Comparison of ENCODE assay signal across 8 mouse cellular contexts in the genomic region with DNA sequence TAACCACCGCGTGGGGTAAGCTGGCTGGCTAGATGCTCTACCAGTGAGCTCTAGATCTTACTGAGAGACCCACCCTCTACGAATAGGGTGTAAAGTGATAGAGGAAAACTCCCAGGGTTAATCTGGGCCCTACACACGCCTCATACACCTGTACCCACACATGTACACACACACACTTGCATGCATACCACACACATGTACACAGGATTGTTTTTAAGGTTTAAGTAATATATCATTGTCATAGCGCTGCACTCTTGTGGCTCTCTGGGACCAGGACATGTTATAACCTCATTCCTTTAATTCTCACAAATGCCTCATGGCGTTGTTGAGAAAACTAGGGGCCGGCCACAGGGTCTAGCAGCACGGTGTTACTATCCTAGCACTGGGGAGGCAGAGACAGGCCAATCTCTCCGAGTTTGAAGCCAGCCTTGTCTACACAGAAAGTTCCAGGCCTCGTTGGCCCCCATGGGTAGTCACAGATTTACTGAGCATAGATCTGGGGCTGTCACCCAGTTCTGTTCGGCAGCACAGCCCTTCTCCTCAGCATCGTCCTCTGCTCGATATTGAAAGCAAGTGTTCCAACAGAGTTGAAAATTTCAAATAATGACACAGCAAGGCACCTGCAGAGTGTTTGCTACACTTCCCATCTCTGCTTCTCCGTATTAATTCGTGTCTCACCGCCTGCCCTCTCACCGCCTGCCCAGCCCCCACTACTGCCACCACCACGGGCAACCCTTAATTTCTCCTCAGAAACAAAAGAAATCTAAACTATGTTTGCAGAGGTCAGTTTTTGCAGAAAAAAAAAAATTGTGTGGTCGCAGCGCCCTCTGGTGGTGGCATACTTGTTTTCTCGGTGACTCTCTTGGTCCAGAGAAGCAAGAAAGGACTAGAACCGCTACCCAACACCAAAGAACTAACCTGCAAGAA. TPM values are rescaled to one million over a fixed set of nuclear protein-coding genes. Genes with fewer than 3 reads are reported as not detected.
DNase-seq lines count a peak whose midpoint lies in the region; ATAC-seq and TF ChIP-seq lines count a peak whose summit lies in the region.

No protein-coding gene starts in this region.

- H3K36me3 ChIP-seq in thymus, adult 2 months (ENCODE audit: control insufficient read depth, insufficient read depth, low read length): no peaks in the 10 kb centered on the region
- H3K36me3 ChIP-seq in hindbrain, embryonic 16.5 days (ENCODE audit: control insufficient read depth, insufficient read depth, low read length): no peaks in the 10 kb centered on the region
- no peaks in the 10 kb centered on the region for H3K36me3 ChIP-seq in midbrain, embryonic 12.5 days
- H3K36me3 ChIP-seq in spleen, adult 2 months (ENCODE audit: control insufficient read depth, insufficient read depth, low read length): no peaks in the 10 kb centered on the region

- peak; percentile 59; the same call in 1 of the 2 replicates for TF ChIP-seq CTCF in thymus, adult 2 months (IDR thresholded peaks at IDR 0.05; ENCODE audit: borderline replicate concordance, control insufficient read depth, extremely low read depth, insufficient read depth, low read length, poor library complexity)
- TF ChIP-seq CTCF in spleen, adult 2 months (IDR thresholded peaks at IDR 0.05; ENCODE audit: extremely low read depth, insufficient read depth, insufficient read length, insufficient replicate concordance): peak; percentile 51; the same call in 1 of the 2 replicates

- no peak overlapping the region; the same call in 1 of the 2 replicates for H3K9ac ChIP-seq in hindbrain, embryonic 16.5 days (ENCODE audit: low read depth, low read length)
- H3K9ac ChIP-seq in midbrain, embryonic 12.5 days (replicated peaks): no peak overlapping the region

- intact Hi-C loops in left cerebral cortex, postnatal 25 days (cut with DNase I): loop anchor here (1.0 to 10.0 kb wide), 2 partner anchors 180 to 322 kb away; no protein-coding TSS in a partner anchor

- WGBS in thymus, adult 2 months: 55% methylated on average over 22 of the region's 22 CpGs
- WGBS in hindbrain, embryonic 16.5 days: 44% methylated on average over 22 of the region's 22 CpGs
- 50% methylated on average over 22 of the region's 22 CpGs for WGBS in midbrain, embryonic 12.5 days
- WGBS in spleen, adult 2 months: 51% methylated on average over 22 of the region's 22 CpGs

- H3K4me3 ChIP-seq in thymus, adult 2 months (ENCODE audit: control insufficient read depth, insufficient read depth, low read length): no peak overlapping the region
- peak overlapping the region; percentile 16; the same call in 1 of the 2 replicates for H3K4me3 ChIP-seq in hindbrain, embryonic 16.5 days (ENCODE audit: low read length)
- H3K4me3 ChIP-seq in midbrain, embryonic 12.5 days: no peak overlapping the region
- no peak overlapping the region for H3K4me3 ChIP-seq in spleen, adult 2 months (ENCODE audit: extremely low read depth, insufficient read depth, insufficient read length)

- H3K27me3 ChIP-seq in thymus, adult 2 months (ENCODE audit: control insufficient read depth, insufficient read depth, low read length): no peaks in the 10 kb centered on the region
- H3K27me3 ChIP-seq in hindbrain, embryonic 16.5 days (replicated peaks; ENCODE audit: control insufficient read depth, insufficient read depth, low read length): no peaks in the 10 kb centered on the region
- peaks cover 21% of the 10 kb centered on the region for H3K27me3 ChIP-seq in midbrain, embryonic 12.5 days
- H3K27me3 ChIP-seq in spleen, adult 2 months (ENCODE audit: control insufficient read depth, insufficient read depth, low read length): no peaks in the 10 kb centered on the region; the same call in 1 of the 2 replicates

- peak; percentile 36 for DNase-seq in thymus, adult 2 months
- DNase-seq in thymus, adult 18-20 months: no peak
- DNase-seq in cerebellum, postnatal 14 days: peak; percentile 79 to 87
- DNase-seq in frontal cortex, postnatal 25 days (ENCODE audit: low spot score in 2 of 2): peak; percentile 60 to 64
- peak; percentile 58 to 67 for DNase-seq in left cerebral cortex, postnatal 25 days (ENCODE audit: low spot score in 2 of 2)
- DNase-seq in spleen, adult 2 months (ENCODE audit: low read depth in 1 of 2, low spot score in 2 of 2): peak in 1 of 2 experiments; percentile 28

- no peak overlapping the region for H3K27ac ChIP-seq in thymus, adult 2 months (ENCODE audit: control insufficient read depth, insufficient read depth, low read length)
- no peak overlapping the region for H3K27ac ChIP-seq in hindbrain, embryonic 16.5 days (ENCODE audit: low read depth, low read length)
- no peak overlapping the region for H3K27ac ChIP-seq in midbrain, embryonic 12.5 days (replicated peaks)
- no peak overlapping the region for H3K27ac ChIP-seq in spleen, adult 2 months (ENCODE audit: insufficient read depth, low read length)

- H3K4me2 ChIP-seq in hindbrain, embryonic 16.5 days (ENCODE audit: low read length): peak overlapping the region; percentile 56
- peak overlapping the region; percentile 35 for H3K4me2 ChIP-seq in midbrain, embryonic 12.5 days (replicated peaks)

- H3K9me3 ChIP-seq in hindbrain, embryonic 16.5 days (ENCODE audit: control insufficient read depth, low read length): no peaks in the 10 kb centered on the region
- H3K9me3 ChIP-seq in midbrain, embryonic 12.5 days: no peaks in the 10 kb centered on the region

- ATAC-seq in hindbrain, embryonic 16.5 days: peak; percentile 70
- ATAC-seq in midbrain, embryonic 12.5 days (ENCODE audit: low FRiP score, low read depth): peak; percentile 61

- H3K4me1 ChIP-seq in thymus, adult 2 months (replicated peaks; ENCODE audit: control insufficient read depth, insufficient read depth, low read length): 0 out of 2 replicates have a peak, but pooled peaks cover 2% of the 10 kb centered on the region
- no peaks in the 10 kb centered on the region for H3K4me1 ChIP-seq in hindbrain, embryonic 16.5 days (ENCODE audit: control insufficient read depth, insufficient read depth, low read depth, low read length)
- H3K4me1 ChIP-seq in midbrain, embryonic 12.5 days: peaks cover 5% of the 10 kb centered on the region
- H3K4me1 ChIP-seq in spleen, adult 2 months (ENCODE audit: control insufficient read depth, insufficient read depth, insufficient read length): no peaks in the 10 kb centered on the region

- TF ChIP-seq POLR2A in thymus, adult 2 months (IDR thresholded peaks at IDR 0.05; ENCODE audit: control insufficient read depth, extremely low read depth, insufficient read depth, low read length, poor library complexity): no peak
- TF ChIP-seq POLR2A in spleen, adult 2 months (IDR thresholded peaks at IDR 0.05; ENCODE audit: low read depth, low read length): no peak

RNA-seq across cellular contexts. Expression of a gene that starts 17.5 kb away (rescaled TPM):
- polyA plus RNA-seq in thymus, adult 2 months (2012; rRNA removed): 17.3 and 21.1 TPM in 2 replicates
- 33.6 and 33.7 TPM in 2 replicates for polyA plus RNA-seq in hindbrain, embryonic 16.5 days (2015; fragmentation: Nextera tagmentation; extraction: Ambion mirVana)
- 10 to 100 TPM; 13.0 to 13.7 TPM for total RNA-seq in left cerebral cortex, postnatal 25 days (2021)
- polyA plus RNA-seq in midbrain, embryonic 12.5 days (2016; fragmentation: Nextera tagmentation; extraction: Ambion mirVana): 43.5 and 47.1 TPM in 2 replicates
- polyA plus RNA-seq in spleen, adult 2 months (2012; rRNA removed): 11.4 and 11.7 TPM in 2 replicates

RNA-seq across cellular contexts. Expression of a gene that starts 32.7 kb away (rescaled TPM):
- polyA plus RNA-seq in thymus, adult 2 months (2012; rRNA removed): 19.2 and 20.6 TPM in 2 replicates
- 74.9 and 88.9 TPM in 2 replicates for polyA plus RNA-seq in hindbrain, embryonic 16.5 days (2015; fragmentation: Nextera tagmentation; extraction: Ambion mirVana)
- 10 to 100 TPM; 35.7 to 45.1 TPM for total RNA-seq in left cerebral cortex, postnatal 25 days (2021)
- polyA plus RNA-seq in midbrain, embryonic 12.5 days (2016; fragmentation: Nextera tagmentation; extraction: Ambion mirVana): 58.8 and 61.5 TPM in 2 replicates
- polyA plus RNA-seq in spleen, adult 2 months (2012; rRNA removed): 9.0 and 14.8 TPM in 2 replicates

Comparison
In these comparisons a context has a peak if more than half of its experiments do, and no peak if none do; other contexts are left out.
1. DNase-seq: peak in thymus, adult 2 months (single experiment), cerebellum, postnatal 14 days (2 of 2), frontal cortex, postnatal 25 days (2 of 2) and left cerebral cortex, postnatal 25 days (2 of 2); none in thymus, adult 18-20 months (0 of 2).